Mouse (Mus musculus) cerebellum, adult 18-20 months (tissue): ENCODE results near the gene Zbtb41.
A peak's percentile ranks its signal among the peaks of the same experiment; 100 is the strongest.
"Not testable (repeated sequence)": the region's sequence is repeated elsewhere in the genome, so short reads cannot be mapped to it uniquely, and the experiment has no call there.

Source experiments
- DNase-seq, 2 experiments: peaks; one replicate each; pipeline ENCODE4 v3.0.0; 2021

The Zbtb41 gene

GRCm38 (mm10) chr1:139421875-139422791, at the start of gene Zbtb41:
Zbtb41 (plus strand) TSS chr1:139422288.
- peak; percentile 84 to 94 for DNase-seq

GRCm38 (mm10) chr1:139375900-139376299, 46.2 kb upstream of the Zbtb41 start:
- DNase-seq = no peak

- no peak for DNase-seq
These were observed 45.3 kb upstream of the Zbtb41 start, which contains the start of gene Crb1 for GRCm38 (mm10) chr1:139376638-139377286. Crb1 (minus strand) TSS chr1:139377100.

GRCm38 (mm10) chr1:139378861-139379620, 43.0 kb upstream of the Zbtb41 start:
- no peak for DNase-seq

GRCm38 (mm10) chr1:139379621-139379984, 42.5 kb upstream of the Zbtb41 start:
- no peak for DNase-seq

GRCm38 (mm10) chr1:139391747-139392146, 30.3 kb upstream of the Zbtb41 start:
- no peak for DNase-seq

- DNase-seq = no peak
These were observed 25.5 kb upstream of the Zbtb41 start for GRCm38 (mm10) chr1:139396589-139396988.

- DNase-seq = no peak
These were observed 16.3 kb upstream of the Zbtb41 start for GRCm38 (mm10) chr1:139405766-139406165.

- DNase-seq = no peak
These were observed 14.4 kb upstream of the Zbtb41 start for GRCm38 (mm10) chr1:139407701-139408100.

- not testable (repeated sequence) for DNase-seq
These were observed 9.7 kb upstream of the Zbtb41 start for GRCm38 (mm10) chr1:139412365-139412764.

- DNase-seq = no peak
These were observed 8.6 kb upstream of the Zbtb41 start for GRCm38 (mm10) chr1:139413465-139413864.

GRCm38 (mm10) chr1:139421521-139421874, 590 bp upstream of the Zbtb41 start:
- no peak for DNase-seq

- DNase-seq = peak; percentile 9 to 17
These were observed 853 bp downstream of the Zbtb41 start for GRCm38 (mm10) chr1:139422941-139423340.

GRCm38 (mm10) chr1:139423931-139424330, 1.8 kb downstream of the Zbtb41 start:
- no peak for DNase-seq

GRCm38 (mm10) chr1:139425006-139425405, 2.9 kb downstream of the Zbtb41 start:
- DNase-seq = no peak

- DNase-seq = peak in 1 of 2 experiments; percentile 14
These were observed 16.3 kb downstream of the Zbtb41 start for GRCm38 (mm10) chr1:139438373-139438772.

GRCm38 (mm10) chr1:139443103-139443502, 21.0 kb downstream of the Zbtb41 start:
- not testable (repeated sequence) for DNase-seq

- DNase-seq = peak; percentile 80 to 89
These were observed 32.5 kb downstream of the Zbtb41 start, which contains the start of gene Aspm for GRCm38 (mm10) chr1:139454340-139455225. Aspm (plus strand) TSS chr1:139454772.

GRCm38 (mm10) chr1:139455226-139455869, 33.3 kb downstream of the Zbtb41 start:
- no peak for DNase-seq

- no peak for DNase-seq
These were observed 38.7 kb downstream of the Zbtb41 start for GRCm38 (mm10) chr1:139460807-139461206.

- no peak for DNase-seq
These were observed 43.8 kb downstream of the Zbtb41 start for GRCm38 (mm10) chr1:139465936-139466335.

GRCm38 (mm10) chr1:139478898-139479297, 56.8 kb downstream of the Zbtb41 start:
- no peak for DNase-seq
